ENCODE assay signal across 9 mouse cellular contexts in the genomic region with DNA sequence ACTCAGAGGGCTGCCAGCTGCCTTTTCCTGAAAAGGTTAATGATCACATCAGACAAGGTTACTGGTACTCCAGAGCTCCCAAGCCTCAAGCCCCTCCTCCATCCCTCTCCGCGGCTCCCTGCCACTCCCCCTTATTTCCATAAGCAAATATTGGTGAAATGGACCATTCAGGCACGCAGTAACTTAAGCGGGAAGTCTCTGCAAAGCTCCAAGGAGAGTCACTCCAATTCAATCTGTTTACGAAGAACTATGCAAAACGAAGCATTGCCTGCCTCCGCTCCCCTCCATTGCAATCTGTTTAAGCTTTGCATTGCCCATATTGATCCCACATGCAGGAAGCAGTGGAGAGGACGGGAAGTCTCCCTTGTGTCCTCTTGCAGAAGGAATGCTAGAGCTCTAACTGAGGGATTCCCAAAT. TPM values are rescaled to one million over a fixed set of nuclear protein-coding genes. Genes with fewer than 3 reads are reported as not detected.
A peak's percentile ranks its signal among the peaks of the same experiment; 100 is the strongest.
DNase-seq lines count a peak whose midpoint lies in the region; ATAC-seq and TF ChIP-seq lines count a peak whose summit lies in the region.
"Had no signal": no experiment of that assay in that cellular context is flagged by ENCODE, and none has a peak within 500 bp of the region (broad histone marks: within the 10 kb centered on the region; RNA-seq: fewer than 3 reads in every experiment).

Apela (minus strand) TSS at position 220 of the 417 bp plus-strand sequence.

- WGBS in forebrain, postnatal 0 days = under 1% methylated on average over 8 of the region's 8 CpGs
- 2% methylated on average over 8 of the region's 8 CpGs for WGBS in kidney, embryonic 16.5 days
- 1% methylated on average over 8 of the region's 8 CpGs for WGBS in lung, adult 2 months
- 1% methylated on average over 8 of the region's 8 CpGs for WGBS in stomach, embryonic 15.5 days

- TF ChIP-seq CTCF in forebrain, postnatal 0 days (IDR thresholded peaks at IDR 0.05; ENCODE audit: low read depth) = no peak
- TF ChIP-seq CTCF in lung, adult 2 months (IDR thresholded peaks at IDR 0.05; ENCODE audit: insufficient read depth, low read length) = no peak

- TF ChIP-seq POLR2A in lung, adult 2 months (IDR thresholded peaks at IDR 0.05; ENCODE audit: borderline replicate concordance, extremely low read depth, low read depth, low read length) = no peak

- peak; percentile 60 for ATAC-seq in forebrain, postnatal 0 days
- peak; percentile 91 for ATAC-seq in kidney, embryonic 16.5 days (ENCODE audit: low FRiP score, low TSS enrichment)
- ATAC-seq in stomach, embryonic 15.5 days (ENCODE audit: insufficient read depth, low FRiP score, low read depth) = peak; percentile 76
- ATAC-seq in erythroid progenitor cell, adult 5-6 weeks (replicated peaks; ENCODE audit: low FRiP score, poor library complexity, severe bottlenecking) = no peak
- no peak for ATAC-seq in megakaryocyte progenitor cell, adult 5-6 weeks (replicated peaks; ENCODE audit: poor library complexity)

- H3K4me2 ChIP-seq in forebrain, postnatal 0 days (ENCODE audit: low read depth) = peak within 1 kb of the TSS; percentile 62
- peak within 1 kb of the TSS; percentile 60 for H3K4me2 ChIP-seq in kidney, embryonic 16.5 days (replicated peaks; ENCODE audit: low read depth, low read length)
- H3K4me2 ChIP-seq in stomach, embryonic 15.5 days = peak within 1 kb of the TSS; percentile 67

- DNase-seq in urinary bladder, postnatal 14 days (ENCODE audit: low spot score) = peak; percentile 10
- DNase-seq in urinary bladder, postnatal 36 days (ENCODE audit: low spot score in 2 of 2) = no peak
- DNase-seq in forebrain, postnatal 0 days = peak; percentile 30
- DNase-seq in lung, adult 2 months = peak; percentile 15

- no peaks in the 10 kb centered on the region for H3K9me3 ChIP-seq in forebrain, postnatal 0 days (ENCODE audit: low read length)
- no peaks in the 10 kb centered on the region for H3K9me3 ChIP-seq in kidney, embryonic 16.5 days (ENCODE audit: low read length)
- H3K9me3 ChIP-seq in stomach, embryonic 15.5 days = no peaks in the 10 kb centered on the region

- H3K4me1 ChIP-seq in forebrain, postnatal 0 days (ENCODE audit: insufficient read depth) = no peaks in the 10 kb centered on the region
- H3K4me1 ChIP-seq in kidney, embryonic 16.5 days (ENCODE audit: insufficient read depth, low read length) = peaks cover 31% of the 10 kb centered on the region
- H3K4me1 ChIP-seq in lung, adult 2 months (ENCODE audit: control insufficient read depth, insufficient read depth, low read length) = no peaks in the 10 kb centered on the region; the same call in 1 of the 2 replicates
- H3K4me1 ChIP-seq in stomach, embryonic 15.5 days = 0 out of 2 replicates have a peak, but pooled peaks cover 12% of the 10 kb centered on the region

- H3K27me3 ChIP-seq in forebrain, postnatal 0 days (ENCODE audit: insufficient read depth, low read length) = no peaks in the 10 kb centered on the region
- H3K27me3 ChIP-seq in kidney, embryonic 16.5 days (ENCODE audit: insufficient read depth, low read length) = no peaks in the 10 kb centered on the region
- H3K27me3 ChIP-seq in stomach, embryonic 15.5 days (replicated peaks) = no peaks in the 10 kb centered on the region

- H3K27ac ChIP-seq in forebrain, postnatal 0 days (ENCODE audit: low read depth, low read length) = no peak within 1 kb of the TSS
- peak within 1 kb of the TSS; percentile 78 for H3K27ac ChIP-seq in kidney, embryonic 16.5 days (ENCODE audit: low read length)
- peak within 1 kb of the TSS; percentile 63 for H3K27ac ChIP-seq in stomach, embryonic 15.5 days

- no peak within 1 kb of the TSS for H3K9ac ChIP-seq in forebrain, postnatal 0 days
- peak within 1 kb of the TSS; percentile 53 for H3K9ac ChIP-seq in kidney, embryonic 16.5 days (replicated peaks; ENCODE audit: low read length)
- H3K9ac ChIP-seq in stomach, embryonic 15.5 days = no peak within 1 kb of the TSS

- peak within 1 kb of the TSS; percentile 34 for H3K4me3 ChIP-seq in forebrain, postnatal 0 days (ENCODE audit: low read depth, low read length)
- peak within 1 kb of the TSS; percentile 41 for H3K4me3 ChIP-seq in kidney, embryonic 16.5 days (ENCODE audit: low read length)
- no peak within 1 kb of the TSS for H3K4me3 ChIP-seq in lung, adult 2 months (replicated peaks; ENCODE audit: extremely low read depth, low read depth, low read length)
- H3K4me3 ChIP-seq in stomach, embryonic 15.5 days (replicated peaks) = peak within 1 kb of the TSS; percentile 35

- H3K36me3 ChIP-seq in forebrain, postnatal 0 days (ENCODE audit: insufficient read depth) = no peaks in the 10 kb centered on the region
- no peaks in the 10 kb centered on the region for H3K36me3 ChIP-seq in kidney, embryonic 16.5 days (ENCODE audit: insufficient read depth, low read length)
- no peaks in the 10 kb centered on the region for H3K36me3 ChIP-seq in stomach, embryonic 15.5 days

RNA-seq across cellular contexts. Expression of gene Apela, which starts in this region (rescaled TPM):
- total RNA-seq in forebrain, postnatal 0 days (2014; rRNA removed) = 0.33 TPM in 1 of 2 replicates, not detected in the other
- polyA plus RNA-seq in forebrain, postnatal 0 days (2015; fragmentation: Nextera tagmentation; extraction: Ambion mirVana) = 0.16 and 0.45 TPM in 2 replicates
- polyA plus RNA-seq in kidney, embryonic 16.5 days (2015; fragmentation: Nextera tagmentation; extraction: Ambion mirVana) = 13.8 and 18.9 TPM in 2 replicates
- polyA plus RNA-seq in lung, adult 2 months (2012; rRNA removed) = not detected in 2 replicates
- polyA plus RNA-seq in stomach, embryonic 15.5 days (2015; fragmentation: Nextera tagmentation; extraction: Ambion mirVana) = 4.0 and 4.4 TPM in 2 replicates
- not detected in 2 replicates for total RNA-seq in erythroid progenitor cell, adult 5-6 weeks (2015; ENCODE audit: low replicate concordance)
- not detected in 2 replicates for total RNA-seq in erythroid progenitor cell, adult 5-6 weeks (2017; ENCODE audit: low replicate concordance)
- total RNA-seq in megakaryocyte progenitor cell, adult 5-6 weeks (2015) = not detected in 2 replicates
- total RNA-seq in megakaryocyte progenitor cell, adult 5-6 weeks (2017) = not detected in 2 replicates
- total RNA-seq: left cerebral cortex, postnatal 14 days had no signal

Comparison
In these comparisons a context has a peak if more than half of its experiments do, and no peak if none do; other contexts are left out.
1. Peak in DNase-seq, ATAC-seq, H3K4me3 ChIP-seq and H3K4me2 ChIP-seq in forebrain, postnatal 0 days; RNA of the gene not detected or under 1 TPM.
2. Peak in DNase-seq in lung, adult 2 months; RNA of the gene not detected or under 1 TPM.
3. ATAC-seq: peak in kidney, embryonic 16.5 days (single experiment) and stomach, embryonic 15.5 days (single experiment); none in erythroid progenitor cell, adult 5-6 weeks (single experiment) and megakaryocyte progenitor cell, adult 5-6 weeks (single experiment).
4. Peak in every context shown above with its lines, with median percentiles within 50 percentile points of each other: H3K4me2 ChIP-seq.